In the genomic region with DNA sequence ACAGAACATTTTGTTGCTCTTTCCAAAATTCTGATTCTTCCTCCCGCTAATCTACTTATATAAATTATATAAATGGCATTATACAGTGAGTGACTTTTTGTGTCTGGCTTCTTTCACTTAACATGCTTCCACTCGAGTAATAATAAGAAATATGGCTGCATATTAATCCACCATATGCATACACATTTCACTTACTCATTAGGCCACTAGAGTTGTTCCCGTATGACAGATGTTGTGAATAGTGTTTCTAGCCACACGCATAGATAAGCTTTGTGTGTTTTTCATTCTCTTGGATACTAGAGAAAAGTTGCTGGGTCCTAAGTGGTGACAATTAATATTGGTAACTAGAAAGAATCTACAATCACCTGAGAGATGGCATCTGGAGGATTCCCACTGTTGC, we compare ENCODE assay signal across 20 mouse cellular contexts. TPM values are rescaled to one million over a fixed set of nuclear protein-coding genes. Genes with fewer than 3 reads are reported as not detected.
DNase-seq lines count a peak whose midpoint lies in the region; ATAC-seq and TF ChIP-seq lines count a peak whose summit lies in the region.
"Had no signal": no experiment of that assay in that cellular context is flagged by ENCODE, and none has a peak within 500 bp of the region (broad histone marks: within the 10 kb centered on the region; RNA-seq: fewer than 3 reads in every experiment).

No protein-coding gene starts in this region.

- H3K9ac ChIP-seq in midbrain, embryonic 11.5 days (ENCODE audit: low read length) = no peak overlapping the region
- H3K9ac ChIP-seq in midbrain, embryonic 13.5 days (replicated peaks) = no peak overlapping the region
- H3K9ac ChIP-seq in ES-E14 (ENCODE audit: insufficient read depth, low read depth, low read length, poor library complexity, severe bottlenecking) = no peak overlapping the region

- no peaks in the 10 kb centered on the region for H3K27me3 ChIP-seq in midbrain, embryonic 11.5 days (ENCODE audit: control insufficient read depth, insufficient read depth, low read length)
- H3K27me3 ChIP-seq in midbrain, embryonic 13.5 days = no peaks in the 10 kb centered on the region
- no peaks in the 10 kb centered on the region for H3K27me3 ChIP-seq in forebrain, embryonic 10.5 days (ENCODE audit: poor library complexity, severe bottlenecking)
- H3K27me3 ChIP-seq: CH12.LX, Patski had no signal

- H3K4me1 ChIP-seq in midbrain, embryonic 11.5 days (ENCODE audit: control insufficient read depth, insufficient read depth, low read length) = no peaks in the 10 kb centered on the region
- no peaks in the 10 kb centered on the region for H3K4me1 ChIP-seq in midbrain, embryonic 13.5 days (replicated peaks)
- H3K4me1 ChIP-seq in ES-E14 (ENCODE audit: control insufficient read depth in 2 of 2, insufficient read depth in 2 of 2, low read length in 2 of 2, poor library complexity in 1 of 2) = peaks cover 0 to 3% of the 10 kb centered on the region in 2 experiments; a peak in 1 of 4 replicates
- peaks cover 2% of the 10 kb centered on the region; the same call in 1 of the 2 replicates for H3K4me1 ChIP-seq in forebrain, embryonic 10.5 days

- WGBS in midbrain, embryonic 11.5 days = 93% methylated on average over 4 of the region's 4 CpGs
- 98% methylated on average over 4 of the region's 4 CpGs for WGBS in midbrain, embryonic 13.5 days
- WGBS in forebrain, embryonic 10.5 days = 96% methylated on average over 4 of the region's 4 CpGs

- peak; percentile 53 for DNase-seq in midbrain, embryonic 11.5 days (ENCODE audit: low spot score, missing footprints)
- DNase-seq in ES-E14 (ENCODE audit: low read depth, low spot score) = no peak
- no peak for DNase-seq in forebrain, embryonic 10.5 days (ENCODE audit: extremely low spot score, low spot score)
- DNase-seq: adrenal gland, adult 2 months; adrenal gland, adult 8-10 months; adrenal gland, postnatal 10 days; adrenal gland, postnatal 14 days; adrenal gland, postnatal 25 days; adrenal gland, postnatal 36 days; B cell, adult 2 months; cerebellum, adult 11 months; cerebellum, adult 11-12 months; cerebellum, adult 18-20 months; cerebellum, adult 2 months had no signal

- ATAC-seq in midbrain, embryonic 11.5 days (ENCODE audit: low FRiP score) = no peak
- ATAC-seq in midbrain, embryonic 13.5 days = no peak
- ATAC-seq: activated CD4-positive, CD25-positive, alpha-beta regulatory T cell, adult 4 months; CD4-positive, CD25-positive, alpha-beta regulatory T cell, adult 4 months; Patski had no signal

- in situ Hi-C loops in ES-E14 (cut with MboI; ENCODE audit: low sequenced_read_pairs in 2 of 2, unreplicated experiment in 2 of 2) = no loop called here

- no peak overlapping the region for H3K4me2 ChIP-seq in midbrain, embryonic 11.5 days
- no peak overlapping the region for H3K4me2 ChIP-seq in midbrain, embryonic 13.5 days (replicated peaks)

- H3K27ac ChIP-seq in midbrain, embryonic 11.5 days (ENCODE audit: low read depth, low read length) = no peak overlapping the region
- no peak overlapping the region for H3K27ac ChIP-seq in midbrain, embryonic 13.5 days
- H3K27ac ChIP-seq in ES-E14 (ENCODE audit: insufficient read depth, low read depth, low read length, poor library complexity, severe bottlenecking) = no peak overlapping the region
- no peak overlapping the region for H3K27ac ChIP-seq in forebrain, embryonic 10.5 days

- peaks cover 8% of the 10 kb centered on the region; the same call in 1 of the 2 replicates for H3K36me3 ChIP-seq in midbrain, embryonic 11.5 days (ENCODE audit: control insufficient read depth, insufficient read depth, low read length)
- H3K36me3 ChIP-seq in midbrain, embryonic 13.5 days = peaks cover 62% of the 10 kb centered on the region
- H3K36me3 ChIP-seq in ES-E14 (ENCODE audit: control insufficient read depth, insufficient read depth, low read length, poor library complexity, severe bottlenecking) = peaks cover 2% of the 10 kb centered on the region; the same call in 1 of the 2 replicates
- peaks cover 77% of the 10 kb centered on the region for H3K36me3 ChIP-seq in forebrain, embryonic 10.5 days (replicated peaks)

- H3K9me3 ChIP-seq in midbrain, embryonic 11.5 days (ENCODE audit: control insufficient read depth, low read length) = no peaks in the 10 kb centered on the region
- no peaks in the 10 kb centered on the region for H3K9me3 ChIP-seq in midbrain, embryonic 13.5 days
- no peaks in the 10 kb centered on the region for H3K9me3 ChIP-seq in ES-E14 (ENCODE audit: control insufficient read depth, insufficient read depth, low read depth, low read length)
- H3K9me3 ChIP-seq in forebrain, embryonic 10.5 days = no peaks in the 10 kb centered on the region
- H3K9me3 ChIP-seq: G1E had no signal

- no peak overlapping the region for H3K4me3 ChIP-seq in midbrain, embryonic 11.5 days (ENCODE audit: low read depth, low read length)
- H3K4me3 ChIP-seq in midbrain, embryonic 13.5 days (replicated peaks) = no peak overlapping the region
- H3K4me3 ChIP-seq in ES-E14 (ENCODE audit: insufficient read depth in 1 of 2, low read depth in 1 of 2, low read length in 2 of 2, poor library complexity in 1 of 2, severe bottlenecking in 1 of 2) = no peak overlapping the region
- H3K4me3 ChIP-seq in forebrain, embryonic 10.5 days = no peak overlapping the region

TF ChIP-seq in ES-E14, 5 proteins besides CTCF, POLR2A, EP300 and RAD21:
- TF ChIP-seq ZNF384 (IDR thresholded peaks at IDR 0.05; ENCODE audit: low read depth, low read length) = peak; percentile 93
- TF ChIP-seq MAFK (IDR thresholded peaks at IDR 0.05; ENCODE audit: insufficient read depth, low read depth, low read length) = no peak
TF ChIP-seq in ES-E14: peak in this region for 1.

RNA-seq across cellular contexts. Expression of gene Camkk2, which starts 23.6 kb away (rescaled TPM):
- polyA plus RNA-seq in midbrain, embryonic 11.5 days (2014; fragmentation: Nextera tagmentation; extraction: Ambion mirVana) = 18.5 and 18.6 TPM in 2 replicates
- polyA plus RNA-seq in midbrain, embryonic 13.5 days (2015; fragmentation: Nextera tagmentation; extraction: Ambion mirVana) = 45.3 and 47.1 TPM in 2 replicates
- 12.7 and 16.1 TPM in 2 replicates for total RNA-seq in ES-E14 (2012; rRNA removed)
- 22.6 and 24.1 TPM in 2 replicates for polyA plus RNA-seq in forebrain, embryonic 10.5 days (2016; fragmentation: Nextera tagmentation; extraction: Ambion mirVana)

RNA-seq across cellular contexts. Expression of gene P2rx4, which starts 48.3 kb away (rescaled TPM):
- polyA plus RNA-seq in midbrain, embryonic 11.5 days (2014; fragmentation: Nextera tagmentation; extraction: Ambion mirVana) = 6.8 and 7.7 TPM in 2 replicates
- 10.3 and 14.5 TPM in 2 replicates for polyA plus RNA-seq in midbrain, embryonic 13.5 days (2015; fragmentation: Nextera tagmentation; extraction: Ambion mirVana)
- total RNA-seq in ES-E14 (2012; rRNA removed) = 7.5 and 12.6 TPM in 2 replicates
- 4.4 and 5.2 TPM in 2 replicates for polyA plus RNA-seq in forebrain, embryonic 10.5 days (2016; fragmentation: Nextera tagmentation; extraction: Ambion mirVana)
